Mouse (Mus musculus) embryonic facial prominence, embryonic 12.5 days (tissue): ENCODE results near the gene Ldlrad3. TPM values are rescaled to one million over a fixed set of nuclear protein-coding genes. Genes with fewer than 3 reads are reported as not detected.
A peak's percentile ranks its signal among the peaks of the same experiment; 100 is the strongest.

ENCODE experiments used
- ATAC-seq: fragments of 200-750 bp; cut with Nextera tagmentation; 2 replicates; pipeline ENCODE4 v1.8.0; 2017; ENCODE audit not compliant: insufficient number of reproducible peaks, insufficient read depth, low FRiP score, low TSS enrichment
- H3K27ac ChIP-seq: fragments of 300-500 bp; sonication (generic); 2 replicates; pipeline ENCODE4 v1.5.1; 2016; ENCODE audit warnings: mild to moderate bottlenecking
- H3K27me3 ChIP-seq: fragments of 300-500 bp; sonication (generic); 2 replicates; pipeline ENCODE4 v1.6.1; 2016; ENCODE audit warnings: mild to moderate bottlenecking, moderate library complexity
- H3K36me3 ChIP-seq: fragments of 300-500 bp; sonication (generic); 2 replicates; pipeline ENCODE4 v1.6.1; 2016; ENCODE audit warnings: mild to moderate bottlenecking
- H3K4me1 ChIP-seq: fragments of 300-500 bp; sonication (generic); 2 replicates; pipeline ENCODE4 v1.6.1; 2016
- H3K4me2 ChIP-seq: fragments of 300-500 bp; sonication (generic); replicated peaks from 2 replicates; pipeline ENCODE4 v1.6.1; 2016; ENCODE audit warnings: mild to moderate bottlenecking, moderate library complexity
- H3K4me3 ChIP-seq: fragments of 300-500 bp; sonication (generic); 2 replicates; pipeline ENCODE4 v1.5.1; 2016; ENCODE audit warnings: mild to moderate bottlenecking
- H3K9ac ChIP-seq: fragments of 300-500 bp; sonication (generic); 2 replicates; pipeline ENCODE4 v1.6.1; 2016; ENCODE audit warnings: mild to moderate bottlenecking, moderate library complexity
- H3K9me3 ChIP-seq: fragments of 300-500 bp; sonication (generic); 2 replicates; pipeline ENCODE4 v1.6.1; 2016; ENCODE audit warnings: mild to moderate bottlenecking, moderate library complexity
- WGBS: fragments of 180-500 bp; shearing (Covaris S2); methylation state at CpG from one replicate; pipeline ENCODE4 v1.1.7; 2016; 5-methylcytosine and 5-hydroxymethylcytosine counted together
- polyA plus RNA-seq: library from polyadenylated mRNA; unstranded; fragments of >200 nt; fragmentation: Nextera tagmentation; extraction: Ambion mirVana; gene quantifications from 2 replicates; pipeline ENCODE4 v1.2.1, GENCODE M21; 2016

Gene Ldlrad3
- polyA plus RNA-seq, 1 experiment from 2014 or later = 55.7 TPM

GRCm38 (mm10) chr2:101922302-101922701, 263.9 kb downstream of the Ldlrad3 start:
- no peak overlapping the region for H3K4me2 ChIP-seq
- H3K9me3 ChIP-seq = no peaks in the 10 kb centered on the region
- no peak for ATAC-seq
- H3K36me3 ChIP-seq = no peaks in the 10 kb centered on the region
- 0 out of 2 replicates have a peak, but pooled peaks cover 5% of the 10 kb centered on the region for H3K4me1 ChIP-seq
- no peaks in the 10 kb centered on the region for H3K27me3 ChIP-seq
- WGBS = 96% methylated on average over 4 of the region's 4 CpGs
- H3K27ac ChIP-seq = no peak overlapping the region
- H3K9ac ChIP-seq = no peak overlapping the region
- no peak overlapping the region for H3K4me3 ChIP-seq

- Histone ChIP-seq H3K27ac (no peak overlapping the region), H3K4me2 (no peak overlapping the region), H3K9ac (no peak overlapping the region), H3K4me1 (0 out of 2 replicates have a peak, but pooled peaks cover 5% of the 10 kb centered on the region), H3K4me3 (no peak overlapping the region), H3K9me3 (no peaks in the 10 kb centered on the region), H3K36me3 (no peaks in the 10 kb centered on the region), H3K27me3 (no peaks in the 10 kb centered on the region)
- 31% methylated on average over 2 of the region's 2 CpGs for WGBS
- no peak for ATAC-seq
Observed at GRCm38 (mm10) chr2:101920136-101920554, 266.0 kb downstream of the Ldlrad3 start.

GRCm38 (mm10) chr2:101918518-101918917, 267.7 kb downstream of the Ldlrad3 start:
- Histone ChIP-seq H3K4me3 (no peak overlapping the region), H3K27ac (no peak overlapping the region), H3K9ac (no peak overlapping the region), H3K4me1 (0 out of 2 replicates have a peak, but pooled peaks cover 5% of the 10 kb centered on the region), H3K27me3 (no peaks in the 10 kb centered on the region), H3K36me3 (no peaks in the 10 kb centered on the region), H3K4me2 (no peak overlapping the region), H3K9me3 (no peaks in the 10 kb centered on the region)
- WGBS = 77% methylated on average over 7 of the region's 7 CpGs
- no peak for ATAC-seq

GRCm38 (mm10) chr2:101909326-101910080, 276.7 kb downstream of the Ldlrad3 start:
- no peaks in the 10 kb centered on the region for H3K27me3 ChIP-seq
- H3K4me2 ChIP-seq = no peak overlapping the region
- no peak overlapping the region for H3K9ac ChIP-seq
- no peaks in the 10 kb centered on the region for H3K9me3 ChIP-seq
- 0 out of 2 replicates have a peak, but pooled peaks cover 3% of the 10 kb centered on the region for H3K4me1 ChIP-seq
- H3K36me3 ChIP-seq = no peaks in the 10 kb centered on the region
- H3K4me3 ChIP-seq = no peak overlapping the region
- 92% methylated on average over 15 of the region's 15 CpGs for WGBS
- H3K27ac ChIP-seq = no peak overlapping the region
- ATAC-seq = no peak

GRCm38 (mm10) chr2:101908773-101909172, 277.4 kb downstream of the Ldlrad3 start:
- 79% methylated on average over 13 of the region's 13 CpGs for WGBS
- H3K27ac ChIP-seq = no peak overlapping the region
- 0 out of 2 replicates have a peak, but pooled peaks cover 3% of the 10 kb centered on the region for H3K4me1 ChIP-seq
- no peak for ATAC-seq
- H3K27me3 ChIP-seq = no peaks in the 10 kb centered on the region
- no peak overlapping the region for H3K9ac ChIP-seq
- no peak overlapping the region for H3K4me3 ChIP-seq
- H3K9me3 ChIP-seq = no peaks in the 10 kb centered on the region
- H3K4me2 ChIP-seq = no peak overlapping the region
- H3K36me3 ChIP-seq = no peaks in the 10 kb centered on the region

GRCm38 (mm10) chr2:101907386-101908022, 278.7 kb downstream of the Ldlrad3 start:
- no peak overlapping the region for H3K4me3 ChIP-seq
- no peak overlapping the region for H3K4me2 ChIP-seq
- no peaks in the 10 kb centered on the region for H3K36me3 ChIP-seq
- no peaks in the 10 kb centered on the region for H3K27me3 ChIP-seq
- WGBS = 75% methylated on average over 10 of the region's 10 CpGs
- ATAC-seq = no peak
- no peak overlapping the region for H3K9ac ChIP-seq
- no peaks in the 10 kb centered on the region for H3K9me3 ChIP-seq
- H3K27ac ChIP-seq = no peak overlapping the region
- 0 out of 2 replicates have a peak, but pooled peaks cover 3% of the 10 kb centered on the region for H3K4me1 ChIP-seq

GRCm38 (mm10) chr2:101906379-101906690, 279.9 kb downstream of the Ldlrad3 start:
- Histone ChIP-seq H3K9me3 (no peaks in the 10 kb centered on the region), H3K9ac (peak overlapping the region; percentile 29), H3K4me2 (peak overlapping the region; percentile 28), H3K4me1 (0 out of 2 replicates have a peak, but pooled peaks cover 3% of the 10 kb centered on the region), H3K36me3 (no peaks in the 10 kb centered on the region), H3K27me3 (no peaks in the 10 kb centered on the region), H3K4me3 (no peak overlapping the region), H3K27ac (no peak overlapping the region)
- peak; percentile 71; the same call in 1 of the 2 replicates for ATAC-seq
- WGBS = 56% methylated on average over 5 of the region's 5 CpGs

- Histone ChIP-seq H3K27me3 (no peaks in the 10 kb centered on the region), H3K4me1 (0 out of 2 replicates have a peak, but pooled peaks cover 3% of the 10 kb centered on the region), H3K36me3 (peaks cover 4% of the 10 kb centered on the region; the same call in 1 of the 2 replicates), H3K27ac (no peak overlapping the region), H3K9ac (peak overlapping the region; percentile 29), H3K4me3 (0 out of 2 replicates have a peak overlapping the region, but pooled peaks have one; percentile 0), H3K9me3 (no peaks in the 10 kb centered on the region), H3K4me2 (peak overlapping the region; percentile 28)
- no peak for ATAC-seq
- WGBS = 23% methylated on average over 21 of the region's 21 CpGs
Observed at GRCm38 (mm10) chr2:101905534-101906378, 280.4 kb downstream of the Ldlrad3 start.

- H3K9ac ChIP-seq = no peak overlapping the region
- H3K4me3 ChIP-seq = no peak overlapping the region
- 0 out of 2 replicates have a peak, but pooled peaks cover 3% of the 10 kb centered on the region for H3K4me1 ChIP-seq
- no peaks in the 10 kb centered on the region for H3K27me3 ChIP-seq
- H3K9me3 ChIP-seq = no peaks in the 10 kb centered on the region
- 79% methylated on average over 4 of the region's 4 CpGs for WGBS
- H3K4me2 ChIP-seq = no peak overlapping the region
- no peak overlapping the region for H3K27ac ChIP-seq
- peaks cover 4% of the 10 kb centered on the region; the same call in 1 of the 2 replicates for H3K36me3 ChIP-seq
- no peak for ATAC-seq
Observed at GRCm38 (mm10) chr2:101902196-101902595, 284.0 kb downstream of the Ldlrad3 start.
